Mouse (Mus musculus) heart, postnatal 0 days (tissue): Measurements from ENCODE around the gene Borcs7. TPM values are rescaled to one million over a fixed set of nuclear protein-coding genes. Genes with fewer than 3 reads are reported as not detected.
A peak's percentile ranks its signal among the peaks of the same experiment; 100 is the strongest.

Experiments used
- ATAC-seq: fragments of 200-750 bp; cut with Nextera tagmentation; 2 replicates; pipeline ENCODE4 v1.8.0; 2017; ENCODE audit warnings: low read depth, moderate number of reproducible peaks, moderate library complexity; ENCODE audit not compliant: insufficient read depth
- DNase-seq: peaks from one replicate; pipeline ENCODE4 v3.0.0-alpha.2; 2016; ENCODE audit warnings: low spot score
- H3K27ac ChIP-seq: fragments of 300-500 bp; sonication (generic); 2 replicates; pipeline ENCODE4 v1.5.1; 2014; ENCODE audit warnings: low read depth, mild to moderate bottlenecking
- H3K27me3 ChIP-seq: fragments of 300-500 bp; sonication (generic); 2 replicates; pipeline ENCODE4 v1.6.1; 2014; ENCODE audit warnings: low read length, mixed read lengths; ENCODE audit not compliant: control insufficient read depth, insufficient read depth
- H3K36me3 ChIP-seq: fragments of 300-500 bp; sonication (generic); replicated peaks from 2 replicates; pipeline ENCODE4 v1.6.1; 2014; ENCODE audit warnings: low read length, mixed read lengths; ENCODE audit not compliant: control insufficient read depth, insufficient read depth
- H3K4me1 ChIP-seq: fragments of 300-500 bp; sonication (generic); 2 replicates; pipeline ENCODE4 v1.6.1; 2014; ENCODE audit warnings: antibody characterized with exemption; ENCODE audit not compliant: control insufficient read depth, insufficient read depth
- H3K4me2 ChIP-seq: fragments of 300-500 bp; sonication (generic); 2 replicates; pipeline ENCODE4 v1.6.1; 2014; ENCODE audit warnings: low read depth, mild to moderate bottlenecking, low read length, moderate library complexity
- H3K4me3 ChIP-seq: fragments of 300-500 bp; sonication (generic); 2 replicates; pipeline ENCODE4 v1.5.1; 2014; ENCODE audit warnings: low read depth, low read length
- H3K9ac ChIP-seq: fragments of 300-500 bp; sonication (generic); replicated peaks from 2 replicates; pipeline ENCODE4 v1.6.1; 2014; ENCODE audit warnings: low read depth, low read length, mixed read lengths
- H3K9me3 ChIP-seq: fragments of 300-500 bp; sonication (generic); replicated peaks from 2 replicates; pipeline ENCODE4 v1.6.1; 2016; ENCODE audit warnings: low read length; ENCODE audit not compliant: control insufficient read depth
- CTCF ChIP-seq: IDR thresholded peaks from 2 replicates; pipeline ENCODE4 v1.5.1; 2016; ENCODE audit warnings: antibody characterized with exemption, control low read depth, low read depth
- EP300 ChIP-seq: IDR thresholded peaks from 2 replicates; pipeline ENCODE4 v1.6.1; 2016; ENCODE audit warnings: antibody characterized with exemption, low read depth
- WGBS: fragments of 180-500 bp; shearing (Covaris S2); extraction: QIAGEN DNeasy Blood & Tissue Kit; methylation state at CpG from one replicate; pipeline ENCODE4 v1.1.7; 2014; 5-methylcytosine and 5-hydroxymethylcytosine counted together
- polyA plus RNA-seq: library from polyadenylated mRNA; unstranded; fragments of >200 nt; fragmentation: Nextera tagmentation; extraction: Ambion mirVana; gene quantifications from 2 replicates; pipeline ENCODE4 v1.2.1, GENCODE M21; 2015
- total RNA-seq: library from RNA; depleted of rRNA; stranded (reverse); fragments of >200 nt; gene quantifications from 2 replicates; pipeline ENCODE4 v1.2.3, GENCODE M21; 2014; ENCODE audit warnings: low replicate concordance

Gene Borcs7
- total and polyA plus RNA-seq, 2 experiments from 2014 or later: 9.0 to 22.2 TPM

GRCm38 (mm10) chr19:46648565-46648964 is 41.1 kb upstream of the Borcs7 start:
- WGBS: 91% methylated on average over 14 of the region's 14 CpGs
- H3K27me3 ChIP-seq: no peaks in the 10 kb centered on the region
- TF ChIP-seq CTCF (no peak), EP300 (no peak)
- DNase-seq (no peak), ATAC-seq (no peak)
- no peak overlapping the region for H3K4me2 ChIP-seq
- H3K9me3 ChIP-seq: no peaks in the 10 kb centered on the region
- H3K4me3 ChIP-seq: no peak overlapping the region
- H3K36me3 ChIP-seq: peaks cover 52% of the 10 kb centered on the region
- H3K27ac ChIP-seq: no peak overlapping the region
- no peak overlapping the region for H3K9ac ChIP-seq
- H3K4me1 ChIP-seq: peaks cover 33% of the 10 kb centered on the region

- 23% methylated on average over 5 of the region's 5 CpGs for WGBS
- DNase-seq: no peak
These were observed 36.5 kb upstream of the Borcs7 start for GRCm38 (mm10) chr19:46653188-46653587.

DNA sequence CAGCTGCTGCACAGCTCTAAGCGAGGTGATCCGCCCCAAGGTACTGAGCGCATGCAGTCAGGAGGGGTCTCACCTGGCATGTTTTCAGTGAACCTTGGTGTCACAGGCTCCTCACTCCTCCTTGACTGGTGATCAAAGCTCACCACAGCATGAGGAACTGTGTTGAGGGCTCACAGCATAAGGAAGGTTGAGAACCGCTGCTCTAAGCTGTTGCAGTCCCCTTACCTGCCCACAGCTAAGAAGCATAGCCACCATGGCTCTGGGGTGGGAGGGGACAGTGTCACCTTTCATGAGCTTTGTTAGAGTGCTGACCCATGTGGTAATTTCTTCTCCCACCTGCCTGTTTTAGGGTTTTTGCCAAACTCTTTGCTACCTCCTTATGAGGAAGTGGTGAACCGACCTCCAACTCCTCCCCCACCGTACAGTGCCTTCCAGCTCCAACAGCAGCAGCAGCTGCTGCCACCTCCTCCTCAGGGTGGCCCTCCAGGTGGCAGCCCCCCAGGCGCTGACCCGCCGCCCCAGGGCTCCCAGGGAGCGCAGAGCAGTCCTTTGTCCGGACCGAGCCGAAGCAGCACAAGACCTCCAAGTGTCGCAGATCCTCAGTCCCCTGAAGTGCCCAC is 36.0 kb upstream of the Borcs7 start:
- no peaks in the 10 kb centered on the region for H3K27me3 ChIP-seq
- no peaks in the 10 kb centered on the region for H3K9me3 ChIP-seq
- no peak for DNase-seq
- no peak overlapping the region for H3K4me2 ChIP-seq
- no peaks in the 10 kb centered on the region for H3K4me1 ChIP-seq
- peak overlapping the region; percentile 39; the same call in 1 of the 2 replicates for H3K27ac ChIP-seq
- no peak overlapping the region for H3K4me3 ChIP-seq
- ATAC-seq: no peak
- WGBS: 91% methylated on average over 14 of the region's 14 CpGs
- H3K36me3 ChIP-seq: peaks cover 67% of the 10 kb centered on the region
- TF ChIP-seq CTCF (no peak), EP300 (no peak)
- no peak overlapping the region for H3K9ac ChIP-seq

More at GRCm38 (mm10) chr19:46653188-46653587, 36.5 kb upstream of the Borcs7 start:
- Histone ChIP-seq H3K4me2 (no peak overlapping the region), H3K9ac (no peak overlapping the region), H3K27me3 (no peaks in the 10 kb centered on the region), H3K4me1 (no peaks in the 10 kb centered on the region), H3K27ac (peak overlapping the region; percentile 39; the same call in 1 of the 2 replicates), H3K36me3 (peaks cover 70% of the 10 kb centered on the region), H3K4me3 (no peak overlapping the region), H3K9me3 (no peaks in the 10 kb centered on the region)
- ATAC-seq: no peak
- no peak for TF ChIP-seq EP300
- TF ChIP-seq CTCF: no peak

DNA sequence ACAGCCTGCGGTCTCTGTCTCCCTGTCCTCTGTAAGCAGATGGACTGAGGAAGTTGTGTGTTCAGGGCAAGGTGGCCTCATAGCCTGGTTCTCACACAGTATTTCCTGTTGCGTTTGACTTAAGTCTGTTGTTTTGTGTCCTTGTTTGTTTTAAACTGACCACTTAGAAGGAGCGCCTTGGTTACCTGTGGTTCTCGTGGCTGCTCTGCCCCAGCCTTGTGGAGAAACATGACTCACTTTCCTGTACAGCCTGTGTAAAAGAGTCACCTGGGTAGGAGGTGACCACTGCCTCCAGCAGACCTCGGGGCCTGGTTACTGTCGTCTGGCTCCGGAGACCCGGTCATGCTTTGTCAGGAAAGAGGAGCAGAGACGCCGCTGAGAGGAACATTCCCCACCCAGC is 34.1 kb upstream of the Borcs7 start:
- H3K36me3 ChIP-seq: peaks cover 54% of the 10 kb centered on the region

GRCm38 (mm10) chr19:46656151-46656840 is 33.4 kb upstream of the Borcs7 start:
- no peak overlapping the region for H3K4me3 ChIP-seq
- no peak overlapping the region for H3K27ac ChIP-seq
- no peak overlapping the region for H3K9ac ChIP-seq
- no peak overlapping the region for H3K4me2 ChIP-seq
- H3K9me3 ChIP-seq: no peaks in the 10 kb centered on the region
- 78% methylated on average over 21 of the region's 21 CpGs for WGBS
- no peak for DNase-seq
- no peak for ATAC-seq
- no peaks in the 10 kb centered on the region for H3K4me1 ChIP-seq
- no peaks in the 10 kb centered on the region for H3K27me3 ChIP-seq
- no peak for TF ChIP-seq EP300
- TF ChIP-seq CTCF: no peak
- peaks cover 54% of the 10 kb centered on the region for H3K36me3 ChIP-seq

More for the DNA sequence above, 34.1 kb upstream of the Borcs7 start:
- ATAC-seq (no peak), DNase-seq (no peak)
- TF ChIP-seq EP300 (no peak), CTCF (no peak)
- Histone ChIP-seq H3K4me2 (no peak overlapping the region), H3K4me1 (no peaks in the 10 kb centered on the region), H3K4me3 (no peak overlapping the region), H3K27ac (no peak overlapping the region), H3K9ac (no peak overlapping the region), H3K27me3 (no peaks in the 10 kb centered on the region), H3K9me3 (no peaks in the 10 kb centered on the region)
- 77% methylated on average over 10 of the region's 10 CpGs for WGBS
